23 mouse cellular contexts compared by ENCODE assay signal in the genomic region with DNA sequence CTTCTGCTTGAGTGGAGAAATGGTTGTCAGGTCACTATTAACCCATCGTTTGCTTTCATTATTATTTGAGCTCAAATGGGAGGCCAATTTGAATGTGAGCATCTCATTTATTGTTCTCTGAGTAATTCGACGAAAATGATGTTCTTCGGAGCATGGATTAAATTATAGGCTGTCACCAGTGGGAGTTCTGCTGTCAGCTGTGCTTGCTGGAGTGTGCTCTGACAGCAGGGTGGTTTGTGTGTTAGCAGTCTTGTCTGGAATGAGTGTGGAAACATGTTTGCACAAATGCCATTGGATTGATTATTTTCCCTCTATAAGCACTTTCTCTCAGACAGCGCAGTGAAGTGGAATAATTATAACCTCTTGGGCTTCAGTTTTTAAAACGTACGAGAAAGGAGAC. TPM values are rescaled to one million over a fixed set of nuclear protein-coding genes. Genes with fewer than 3 reads are reported as not detected.
DNase-seq lines count a peak whose midpoint lies in the region; ATAC-seq lines count a peak whose summit lies in the region.
"Had no signal": no experiment of that assay in that cellular context is flagged by ENCODE, and none has a peak within 500 bp of the region (broad histone marks: within the 10 kb centered on the region; RNA-seq: fewer than 3 reads in every experiment).

No protein-coding gene starts in this region.

- no peak overlapping the region for H3K4me3 ChIP-seq in forebrain, embryonic 12.5 days (replicated peaks)
- no peak overlapping the region for H3K4me3 ChIP-seq in forebrain, embryonic 11.5 days (ENCODE audit: low read depth, low read length)
- H3K4me3 ChIP-seq in forebrain, embryonic 14.5 days (ENCODE audit: low read depth, low read length): no peak overlapping the region
- H3K4me3 ChIP-seq: embryonic facial prominence, embryonic 15.5 days; erythroblast, embryonic 14.5 days; hindbrain, embryonic 13.5 days had no signal

- no peak overlapping the region for H3K4me2 ChIP-seq in forebrain, embryonic 12.5 days
- no peak overlapping the region for H3K4me2 ChIP-seq in forebrain, embryonic 11.5 days (ENCODE audit: low read depth, low read length, severe bottlenecking)
- no peak overlapping the region for H3K4me2 ChIP-seq in forebrain, embryonic 14.5 days (ENCODE audit: low read length)
- H3K4me2 ChIP-seq: embryonic facial prominence, embryonic 15.5 days; hindbrain, embryonic 13.5 days had no signal

- H3K36me3 ChIP-seq in forebrain, embryonic 12.5 days (replicated peaks): peaks cover 48% of the 10 kb centered on the region
- peaks cover 5% of the 10 kb centered on the region; the same call in 1 of the 2 replicates for H3K36me3 ChIP-seq in forebrain, embryonic 11.5 days (ENCODE audit: control insufficient read depth, insufficient read depth, low read length)
- peaks cover 62% of the 10 kb centered on the region for H3K36me3 ChIP-seq in forebrain, embryonic 14.5 days (ENCODE audit: control insufficient read depth, insufficient read depth, low read length)

- no peak overlapping the region for H3K9ac ChIP-seq in forebrain, embryonic 12.5 days
- H3K9ac ChIP-seq in forebrain, embryonic 11.5 days (ENCODE audit: low read length): no peak overlapping the region
- H3K9ac ChIP-seq in forebrain, embryonic 14.5 days (ENCODE audit: low read length): no peak overlapping the region
- H3K9ac ChIP-seq: embryonic facial prominence, embryonic 15.5 days; hindbrain, embryonic 13.5 days had no signal

- H3K27me3 ChIP-seq in forebrain, embryonic 12.5 days: no peaks in the 10 kb centered on the region
- no peaks in the 10 kb centered on the region for H3K27me3 ChIP-seq in forebrain, embryonic 11.5 days (ENCODE audit: control insufficient read depth, insufficient read depth, low read length)
- no peaks in the 10 kb centered on the region for H3K27me3 ChIP-seq in forebrain, embryonic 14.5 days (replicated peaks; ENCODE audit: control insufficient read depth, insufficient read depth, low read length)
- H3K27me3 ChIP-seq: embryonic facial prominence, embryonic 15.5 days; hindbrain, embryonic 13.5 days had no signal

- no peaks in the 10 kb centered on the region for H3K9me3 ChIP-seq in forebrain, embryonic 12.5 days
- H3K9me3 ChIP-seq in forebrain, embryonic 11.5 days (ENCODE audit: control insufficient read depth, low read length): no peaks in the 10 kb centered on the region
- H3K9me3 ChIP-seq in forebrain, embryonic 14.5 days (replicated peaks; ENCODE audit: control insufficient read depth, low read length): no peaks in the 10 kb centered on the region
- H3K9me3 ChIP-seq: embryonic facial prominence, embryonic 15.5 days; G1E; hindbrain, embryonic 13.5 days had no signal

- no peak for DNase-seq in forebrain, embryonic 11.5 days (ENCODE audit: low spot score)
- peak; percentile 9 for DNase-seq in layer of hippocampus, adult 9-11 months
- DNase-seq in layer of hippocampus, postnatal 36 days: no peak
- DNase-seq in forebrain, embryonic 14.5 days (ENCODE audit: low spot score): peak; percentile 74
- peak; percentile 53 for DNase-seq in retina, embryonic 14.5 days (ENCODE audit: low spot score)
- DNase-seq in right cerebral cortex, postnatal 4 days: no peak
- DNase-seq in adrenal gland, adult 2 months: no peak
- DNase-seq: adrenal gland, postnatal 10 days; B cell, adult 2 months; cerebellum, adult 2 months; cerebellum, postnatal 10 days; gastrocnemius, postnatal 36 days; heart, adult 11 months; heart, postnatal 10 days; heart, postnatal 4 days had no signal

- no peak overlapping the region for H3K27ac ChIP-seq in forebrain, embryonic 12.5 days
- H3K27ac ChIP-seq in forebrain, embryonic 11.5 days (ENCODE audit: low read depth, low read length): no peak overlapping the region
- H3K27ac ChIP-seq in forebrain, embryonic 14.5 days (ENCODE audit: low read depth, low read length): no peak overlapping the region
- H3K27ac ChIP-seq: embryonic facial prominence, embryonic 15.5 days; hindbrain, embryonic 13.5 days had no signal

- WGBS in forebrain, embryonic 12.5 days: 67% methylated on average over 7 of the region's 7 CpGs
- WGBS in forebrain, embryonic 11.5 days: 82% methylated on average over 7 of the region's 7 CpGs
- 63% methylated on average over 7 of the region's 7 CpGs for WGBS in forebrain, embryonic 14.5 days

- H3K4me1 ChIP-seq in forebrain, embryonic 12.5 days: no peaks in the 10 kb centered on the region
- no peaks in the 10 kb centered on the region for H3K4me1 ChIP-seq in forebrain, embryonic 11.5 days (replicated peaks; ENCODE audit: control insufficient read depth, insufficient read depth, low read length)
- no peaks in the 10 kb centered on the region for H3K4me1 ChIP-seq in forebrain, embryonic 14.5 days (ENCODE audit: control insufficient read depth, insufficient read depth, low read length)
- H3K4me1 ChIP-seq: embryonic facial prominence, embryonic 15.5 days; hindbrain, embryonic 13.5 days had no signal

- ATAC-seq in forebrain, embryonic 12.5 days (ENCODE audit: low FRiP score): peak; percentile 79
- ATAC-seq in forebrain, embryonic 11.5 days (replicated peaks; ENCODE audit: low FRiP score): no peak
- ATAC-seq in forebrain, embryonic 14.5 days: peak; percentile 92
- ATAC-seq: CD4-positive, CD25-positive, alpha-beta regulatory T cell, adult 4 months; inflammation-experienced regulatory T-cells, adult 6 months; intestine, postnatal 0 days had no signal

RNA-seq across cellular contexts. Expression of gene Zdhhc13, which starts 14.6 kb away (rescaled TPM):
- 38.9 and 39.5 TPM in 2 replicates for polyA plus RNA-seq in forebrain, embryonic 12.5 days (2016; fragmentation: Nextera tagmentation; extraction: Ambion mirVana)
- polyA plus RNA-seq in forebrain, embryonic 11.5 days (2014; fragmentation: Nextera tagmentation; extraction: Ambion mirVana): 35.3 and 37.5 TPM in 2 replicates
- 10 to 100 TPM; 21.4 to 23.4 TPM for total RNA-seq in layer of hippocampus, postnatal 36 days (2021)
- 54.9 and 61.5 TPM in 2 replicates for polyA plus RNA-seq in forebrain, embryonic 14.5 days (2014; fragmentation: Nextera tagmentation; extraction: Ambion mirVana)
- total RNA-seq in adrenal gland, adult 2 months (2021): 10 to 100 TPM in 1 of 2 experiments, 1 to 10 TPM in 1; 7.0 to 10.5 TPM
- polyA plus RNA-seq in adrenal gland, adult 2 months (2012; rRNA removed): 1.5 TPM in 2 replicates

RNA-seq across cellular contexts. Expression of gene Csrp3, which starts 44.5 kb away (rescaled TPM):
- 0.37 and 0.38 TPM in 2 replicates for polyA plus RNA-seq in forebrain, embryonic 12.5 days (2016; fragmentation: Nextera tagmentation; extraction: Ambion mirVana)
- polyA plus RNA-seq in forebrain, embryonic 11.5 days (2014; fragmentation: Nextera tagmentation; extraction: Ambion mirVana): not detected in 2 replicates
- not detected for total RNA-seq in layer of hippocampus, postnatal 36 days (2021)
- polyA plus RNA-seq in forebrain, embryonic 14.5 days (2014; fragmentation: Nextera tagmentation; extraction: Ambion mirVana): not detected in 2 replicates
- not detected for total RNA-seq in adrenal gland, adult 2 months (2021)
- polyA plus RNA-seq in adrenal gland, adult 2 months (2012; rRNA removed): not detected in 2 replicates
- total RNA-seq: G1E had no signal
- polyA plus RNA-seq: CD4-positive, CD25-positive, alpha-beta regulatory T cell, adult 4 months; cerebellum, adult 2 months; erythroblast, embryonic 14.5 days; G1E; inflammation-experienced regulatory T-cells, adult 6 months had no signal

Comparison
In these comparisons a context has a peak if more than half of its experiments do, and no peak if none do; other contexts are left out.
1. DNase-seq: peak in layer of hippocampus, adult 9-11 months (single experiment), forebrain, embryonic 14.5 days (single experiment) and retina, embryonic 14.5 days (single experiment); none in forebrain, embryonic 11.5 days (single experiment), layer of hippocampus, postnatal 36 days (0 of 2), right cerebral cortex, postnatal 4 days (single experiment) and adrenal gland, adult 2 months (single experiment).
2. RNA of gene Zdhhc13, which starts 14.6 kb away (polyA plus RNA-seq): 54.9 to 61.5 TPM in forebrain, embryonic 14.5 days, 38.9 to 39.5 TPM in forebrain, embryonic 12.5 days and 35.3 to 37.5 TPM in forebrain, embryonic 11.5 days; 1.5 TPM in adrenal gland, adult 2 months; every median in the first group is over 10 times any median in the second.